Mouse (Mus musculus) ES-E14 (cell line): ENCODE data around the gene Fcrls.

Experiments
- CHD2 ChIP-seq: IDR thresholded peaks from 2 replicates; pipeline ENCODE4 v1.6.1; 2014; ENCODE audit warnings: mild to moderate bottlenecking, low read depth, low read length, inconsistent platforms
- HCFC1 ChIP-seq: IDR thresholded peaks from 2 replicates; pipeline ENCODE4 v1.6.1; 2012; ENCODE audit warnings: low read length, inconsistent platforms, borderline replicate concordance; ENCODE audit not compliant: insufficient read depth

DNA sequence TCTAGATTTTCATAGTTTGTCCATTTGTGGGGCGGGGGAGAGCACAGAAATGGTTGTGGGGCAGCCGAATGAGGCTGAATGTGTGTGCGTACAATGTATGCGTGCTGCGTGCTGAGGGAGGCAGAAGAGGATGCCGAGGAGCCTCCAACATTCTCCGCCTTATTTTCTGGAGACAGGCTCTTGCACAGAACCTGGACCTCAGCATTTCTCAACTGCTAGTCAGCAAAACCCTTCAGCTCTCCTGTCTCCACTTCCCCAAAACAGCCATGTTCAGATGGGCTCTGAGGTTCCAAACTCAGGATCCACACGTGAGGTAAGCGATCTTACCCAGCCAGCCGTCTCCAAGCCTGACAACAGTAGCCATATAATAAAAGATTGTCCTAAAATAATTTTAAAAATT, 8.3 kb downstream of the Fcrls start:
- no peak for TF ChIP-seq HCFC1
- TF ChIP-seq CHD2, result no peak
